Mouse (Mus musculus) C2C12 (cell line): ENCODE results near the gene Gm20388. TPM values are rescaled to one million over a fixed set of nuclear protein-coding genes. Genes with fewer than 3 reads are reported as not detected.

ENCODE experiments used
- H3K27me3 ChIP-seq: one replicate; pipeline ENCODE4 v1.6.1; 2011; ENCODE audit not compliant: control insufficient read depth, insufficient read depth, insufficient read length
- H3K36me3 ChIP-seq: one replicate; pipeline ENCODE4 v1.6.1; 2011; ENCODE audit not compliant: control insufficient read depth, insufficient read depth
- H3K4me3 ChIP-seq: one replicate; pipeline ENCODE4 v1.5.1; 2011; ENCODE audit warnings: mild to moderate bottlenecking, control low read depth; ENCODE audit not compliant: poor library complexity, insufficient read depth, severe bottlenecking
- H3K79me2 ChIP-seq: one replicate; pipeline ENCODE4 v1.6.1; 2011; ENCODE audit not compliant: control insufficient read depth, insufficient read depth
- H3K79me3 ChIP-seq: one replicate; pipeline ENCODE4 v1.6.1; 2011; ENCODE audit warnings: low read depth, control low read depth
- H3ac ChIP-seq: one replicate; pipeline ENCODE3; 2011; ENCODE audit warnings: low read depth; ENCODE audit not compliant: control insufficient read depth, insufficient read length
- CEBPB ChIP-seq: IDR thresholded peaks from one replicate; pipeline ENCODE4 v1.6.1; 2011; ENCODE audit warnings: low read depth, mild to moderate bottlenecking, control low read depth, moderate library complexity
- CTCF ChIP-seq: IDR thresholded peaks from one replicate; pipeline ENCODE4 v1.5.1; 2011; ENCODE audit not compliant: control insufficient read depth, insufficient read depth, insufficient read length
- FOSL1 ChIP-seq: IDR thresholded peaks from one replicate; pipeline ENCODE4 v1.8.0; 2011; ENCODE audit warnings: mild to moderate bottlenecking, low read length; ENCODE audit not compliant: poor library complexity, insufficient read depth, severe bottlenecking
- MAX ChIP-seq: IDR thresholded peaks from one replicate; pipeline ENCODE4 v1.6.1; 2011; ENCODE audit warnings: mild to moderate bottlenecking, control low read depth
- MYOD1 ChIP-seq: IDR thresholded peaks from one replicate; pipeline ENCODE4 v1.6.1; 2011; ENCODE audit warnings: low read depth; ENCODE audit not compliant: control insufficient read depth, insufficient read length
- MYOG ChIP-seq: IDR thresholded peaks from one replicate; pipeline ENCODE4 v1.6.1; 2011; ENCODE audit not compliant: control insufficient read depth, insufficient read length; ENCODE audit errors: extremely low read depth
- USF1 ChIP-seq: IDR thresholded peaks from one replicate; pipeline ENCODE4 v1.6.1; 2011; ENCODE audit warnings: low read depth, mild to moderate bottlenecking, control low read depth, moderate library complexity
- polyA plus RNA-seq: library from polyadenylated mRNA; unstranded; fragments of >200 nt; fragmentation: generic; extraction: Trizol; gene quantifications from one replicate; pipeline ENCODE4 v1.2.1, GENCODE M21; 2012; ENCODE audit warnings: missing spikeins

Gm20388 gene
- polyA plus RNA-seq, 1 experiment: 15.0 TPM

GRCm38 (mm10) chr8:123788416-123789170, 3878.0 kb downstream of the Gm20388 start:
- no peaks in the 10 kb centered on the region for H3K27me3 ChIP-seq
- TF ChIP-seq CTCF: no peak
- TF ChIP-seq FOSL1: no peak

GRCm38 (mm10) chr8:123789461-123789860, 3878.8 kb downstream of the Gm20388 start:
- TF ChIP-seq CEBPB: no peak
- no peak for TF ChIP-seq MYOG
- no peak for TF ChIP-seq MAX
- no peak for TF ChIP-seq CTCF
- no peak for TF ChIP-seq USF1
- TF ChIP-seq MYOD1: no peak
- TF ChIP-seq FOSL1: no peak
- Histone ChIP-seq H3ac (no peak overlapping the region), H3K79me2 (no peaks in the 10 kb centered on the region), H3K27me3 (no peaks in the 10 kb centered on the region), H3K36me3 (no peaks in the 10 kb centered on the region), H3K79me3 (no peaks in the 10 kb centered on the region), H3K4me3 (no peak overlapping the region)

More at GRCm38 (mm10) chr8:123788416-123789170, 3878.0 kb downstream of the Gm20388 start:
- no peak overlapping the region for H3ac ChIP-seq
- no peaks in the 10 kb centered on the region for H3K36me3 ChIP-seq
- H3K79me3 ChIP-seq: no peaks in the 10 kb centered on the region
- H3K4me3 ChIP-seq: no peak overlapping the region
- no peaks in the 10 kb centered on the region for H3K79me2 ChIP-seq

GRCm38 (mm10) chr8:123789970-123790369, 3879.3 kb downstream of the Gm20388 start:
- Histone ChIP-seq H3K79me2 (no peaks in the 10 kb centered on the region), H3ac (no peak overlapping the region), H3K4me3 (no peak overlapping the region), H3K27me3 (no peaks in the 10 kb centered on the region), H3K79me3 (no peaks in the 10 kb centered on the region), H3K36me3 (no peaks in the 10 kb centered on the region)
- TF ChIP-seq CTCF: peak; percentile 70
- TF ChIP-seq MYOD1: no peak

DNA sequence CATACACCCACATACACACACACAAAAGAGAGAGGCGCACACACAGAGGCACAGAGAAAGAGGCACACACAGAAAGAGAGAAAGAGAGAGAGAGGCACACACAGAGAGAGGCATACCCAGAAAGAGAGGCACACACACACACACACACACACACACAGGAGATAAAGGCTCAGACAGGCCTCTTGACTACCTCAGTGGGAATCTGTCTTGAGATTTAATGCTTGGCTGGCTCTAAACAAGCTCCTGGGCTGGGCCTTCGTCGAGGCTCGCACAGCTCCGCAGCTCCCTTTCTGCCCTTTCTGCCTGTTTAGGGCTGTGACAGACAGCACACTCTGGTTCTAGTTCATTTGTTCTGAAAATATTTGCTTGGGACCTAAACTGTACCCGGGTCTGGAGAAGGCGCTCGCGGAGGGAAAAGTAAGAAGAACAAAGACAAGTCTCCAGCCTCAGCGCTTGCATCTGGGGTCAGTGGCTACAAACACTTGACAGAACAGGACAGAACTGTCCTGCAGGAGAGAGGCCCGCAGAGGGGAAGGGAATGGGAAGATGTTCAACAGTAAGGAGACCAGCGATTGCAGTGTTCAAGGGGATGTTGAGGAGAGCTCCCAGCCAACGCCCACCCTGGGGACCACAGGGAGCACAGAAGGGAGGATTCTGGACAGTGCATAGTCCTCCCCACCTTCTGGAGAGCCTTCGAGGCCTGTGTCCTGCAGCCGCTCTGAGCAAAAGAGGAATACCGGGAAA, 3880.6 kb downstream of the Gm20388 start:
- Histone ChIP-seq H3ac (no peak overlapping the region), H3K79me3 (no peaks in the 10 kb centered on the region), H3K4me3 (no peak overlapping the region), H3K27me3 (no peaks in the 10 kb centered on the region), H3K79me2 (no peaks in the 10 kb centered on the region), H3K36me3 (no peaks in the 10 kb centered on the region)
- TF ChIP-seq MYOG (no peak), MYOD1 (no peak), MAX (no peak), FOSL1 (no peak), CTCF (no peak), CEBPB (no peak), USF1 (no peak)

- Histone ChIP-seq H3K79me2 (no peaks in the 10 kb centered on the region), H3K79me3 (no peaks in the 10 kb centered on the region), H3K27me3 (no peaks in the 10 kb centered on the region), H3K36me3 (no peaks in the 10 kb centered on the region), H3K4me3 (no peak overlapping the region), H3ac (no peak overlapping the region)
- TF ChIP-seq MYOG (no peak), CTCF (no peak), USF1 (no peak), MAX (no peak), MYOD1 (no peak), FOSL1 (no peak), CEBPB (no peak)
These were observed 3881.2 kb downstream of the Gm20388 start for GRCm38 (mm10) chr8:123791845-123792225.

DNA sequence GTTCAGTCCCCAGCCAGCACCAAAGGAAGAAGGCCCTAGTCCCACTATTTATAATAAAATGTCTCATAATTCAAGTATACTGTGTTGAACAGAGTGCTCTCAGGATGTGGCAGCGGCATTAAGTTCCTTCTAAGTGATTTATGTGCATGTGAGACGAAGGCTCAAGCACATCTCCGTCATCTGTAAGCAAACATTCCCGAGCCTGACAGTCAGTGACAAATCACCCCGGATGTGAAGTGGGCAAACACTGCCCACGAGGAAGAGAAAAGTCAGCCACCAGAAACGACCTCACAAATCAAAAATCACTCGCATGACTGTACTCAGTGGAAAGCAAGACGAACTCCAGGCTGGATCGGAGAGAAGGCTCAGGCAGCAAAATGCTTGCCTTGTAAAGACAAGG, 3883.3 kb downstream of the Gm20388 start:
- H3K79me3 ChIP-seq: no peaks in the 10 kb centered on the region
- H3ac ChIP-seq: no peak overlapping the region
- no peak overlapping the region for H3K4me3 ChIP-seq
- TF ChIP-seq USF1 (no peak), MAX (no peak), CTCF (no peak), MYOG (no peak), FOSL1 (no peak), MYOD1 (no peak), CEBPB (no peak)
- H3K36me3 ChIP-seq: no peaks in the 10 kb centered on the region
- H3K79me2 ChIP-seq: no peaks in the 10 kb centered on the region
- no peaks in the 10 kb centered on the region for H3K27me3 ChIP-seq
